8 mouse cellular contexts compared by ENCODE assay signal in the genomic region with DNA sequence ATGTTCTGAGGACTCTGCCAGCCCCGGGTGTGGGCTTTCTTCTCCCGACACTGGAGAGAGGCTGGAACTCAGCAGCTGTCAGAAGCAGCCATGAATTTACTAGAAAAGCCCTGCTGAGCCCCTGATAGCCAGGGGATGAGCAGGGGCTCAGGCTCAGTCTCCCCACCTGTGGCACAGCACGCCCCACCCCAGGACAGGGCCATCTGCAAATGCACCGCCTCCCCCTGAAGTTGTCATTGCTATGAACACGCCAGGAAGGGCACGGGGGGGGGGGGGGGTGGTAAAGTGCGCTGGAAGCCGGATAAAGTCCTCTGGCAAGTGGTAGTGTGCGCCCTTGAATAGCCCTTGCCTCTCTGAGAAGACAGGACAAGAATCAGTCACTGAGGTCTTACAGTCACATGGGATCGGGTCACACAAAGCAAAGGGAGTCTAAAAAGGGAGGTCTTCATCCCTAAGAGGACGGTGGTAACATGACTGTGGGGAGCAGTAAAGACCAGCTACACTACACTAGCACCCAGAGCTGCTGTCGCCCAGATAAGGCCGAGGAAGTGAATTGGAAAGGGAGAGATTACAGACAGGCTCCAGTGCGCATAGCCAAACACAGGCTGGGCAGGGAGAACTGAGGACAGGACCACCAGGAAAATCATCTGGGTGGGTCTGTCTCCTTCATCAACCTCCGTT.
A peak's percentile ranks its signal among the peaks of the same experiment; 100 is the strongest.
DNase-seq lines count a peak whose midpoint lies in the region; ATAC-seq and TF ChIP-seq lines count a peak whose summit lies in the region.

No protein-coding gene starts in this region.

- peak overlapping the region; percentile 63 for H3K4me2 ChIP-seq in heart, embryonic 12.5 days
- H3K4me2 ChIP-seq in forebrain, postnatal 0 days (ENCODE audit: low read depth), result peak overlapping the region; percentile 36

- H3K36me3 ChIP-seq in heart, embryonic 12.5 days, result no peaks in the 10 kb centered on the region
- H3K36me3 ChIP-seq in E14TG2a.4 (ENCODE audit: insufficient read depth, low read length), result peaks cover 11% of the 10 kb centered on the region
- no peaks in the 10 kb centered on the region for H3K36me3 ChIP-seq in forebrain, postnatal 0 days (ENCODE audit: insufficient read depth)
- peaks cover 3% of the 10 kb centered on the region; the same call in 1 of the 2 replicates for H3K36me3 ChIP-seq in midbrain, embryonic 10.5 days

- 0 out of 2 replicates have a peak, but pooled peaks have one; percentile 55 for ATAC-seq in heart, embryonic 12.5 days (ENCODE audit: insufficient number of reproducible peaks, low FRiP score)
- ATAC-seq in forebrain, postnatal 0 days, result 0 out of 2 replicates have a peak, but pooled peaks have one; percentile 28

- peaks cover 51% of the 10 kb centered on the region for H3K4me1 ChIP-seq in heart, embryonic 12.5 days (replicated peaks)
- H3K4me1 ChIP-seq in E14TG2a.4 (replicated peaks; ENCODE audit: low read depth, low read length), result peaks cover 70% of the 10 kb centered on the region
- peaks cover 3% of the 10 kb centered on the region; the same call in 1 of the 2 replicates for H3K4me1 ChIP-seq in forebrain, postnatal 0 days (ENCODE audit: insufficient read depth)
- H3K4me1 ChIP-seq in midbrain, embryonic 10.5 days, result peaks cover 46% of the 10 kb centered on the region

- DNase-seq in heart, postnatal 10 days, result no peak
- DNase-seq in forebrain, postnatal 0 days, result no peak
- DNase-seq in midbrain, embryonic 10.5 days (ENCODE audit: low spot score), result no peak
- no peak for DNase-seq in right cerebral cortex, adult 18-20 months
- no peak for DNase-seq in layer of hippocampus, adult 18-20 months (ENCODE audit: low spot score in 2 of 2)
- DNase-seq in urinary bladder, postnatal 14 days (ENCODE audit: low spot score), result no peak

- H3K27ac ChIP-seq in heart, embryonic 12.5 days (ENCODE audit: poor library complexity, severe bottlenecking), result peak overlapping the region; percentile 83
- H3K27ac ChIP-seq in forebrain, postnatal 0 days (ENCODE audit: low read depth, low read length), result no peak overlapping the region
- peak overlapping the region; percentile 57 for H3K27ac ChIP-seq in midbrain, embryonic 10.5 days (replicated peaks)

- peak overlapping the region; percentile 26 for H3K4me3 ChIP-seq in heart, embryonic 12.5 days
- H3K4me3 ChIP-seq in E14TG2a.4 (replicated peaks; ENCODE audit: low read length), result 0 out of 2 replicates have a peak overlapping the region, but pooled peaks have one; percentile 26
- 0 out of 2 replicates have a peak overlapping the region, but pooled peaks have one; percentile 5 for H3K4me3 ChIP-seq in forebrain, postnatal 0 days (ENCODE audit: low read depth, low read length)
- H3K4me3 ChIP-seq in midbrain, embryonic 10.5 days, result peak overlapping the region; percentile 27

- TF ChIP-seq CTCF in E14TG2a.4 (conservative IDR thresholded peaks at IDR 0.05; ENCODE audit: low read length), result no peak
- TF ChIP-seq CTCF in forebrain, postnatal 0 days (IDR thresholded peaks at IDR 0.05; ENCODE audit: low read depth), result no peak

- no peaks in the 10 kb centered on the region for H3K27me3 ChIP-seq in heart, embryonic 12.5 days (replicated peaks)
- no peaks in the 10 kb centered on the region for H3K27me3 ChIP-seq in E14TG2a.4 (ENCODE audit: insufficient read depth, low read length)
- no peaks in the 10 kb centered on the region for H3K27me3 ChIP-seq in forebrain, postnatal 0 days (ENCODE audit: insufficient read depth, low read length)
- no peaks in the 10 kb centered on the region for H3K27me3 ChIP-seq in midbrain, embryonic 10.5 days (ENCODE audit: low read depth, poor library complexity, severe bottlenecking)

- WGBS in heart, embryonic 12.5 days, result 8% methylated on average over 15 of the region's 15 CpGs
- WGBS in forebrain, postnatal 0 days, result 33% methylated on average over 15 of the region's 15 CpGs
- 42% methylated on average over 15 of the region's 15 CpGs for whole genome bisulfite sequencing in midbrain, embryonic 10.5 days

- intact Hi-C loops in heart, postnatal 10 days (cut with DNase I), result loop anchor here (1.0 to 5.0 kb wide), 4 partner anchors 76 to 360 kb away; no protein-coding TSS in a partner anchor

- peak overlapping the region; percentile 53 for H3K9ac ChIP-seq in heart, embryonic 12.5 days
- no peak overlapping the region for H3K9ac ChIP-seq in forebrain, postnatal 0 days

- no peaks in the 10 kb centered on the region for H3K9me3 ChIP-seq in heart, embryonic 12.5 days (replicated peaks)
- no peaks in the 10 kb centered on the region for H3K9me3 ChIP-seq in E14TG2a.4 (ENCODE audit: low read length)
- no peaks in the 10 kb centered on the region for H3K9me3 ChIP-seq in forebrain, postnatal 0 days (ENCODE audit: low read length)
- no peaks in the 10 kb centered on the region; the same call in 1 of the 2 replicates for H3K9me3 ChIP-seq in midbrain, embryonic 10.5 days (replicated peaks)
